Mouse (Mus musculus) CD4-positive, CD25-positive, alpha-beta regulatory T cell, adult 9 weeks (primary cell): ENCODE data around the gene Lrrc8b. TPM values are rescaled to one million over a fixed set of nuclear protein-coding genes. Genes with fewer than 3 reads are reported as not detected.

Experiments used
- polyA plus RNA-seq: library from polyadenylated mRNA; unstranded; fragments of 100-300 nt; shearing (Covaris generic); gene quantifications from one replicate; pipeline ENCODE4 v1.2.1, GENCODE M21; 2017

The Lrrc8b gene
- 1.6 TPM for polyA plus RNA-seq

DNA sequence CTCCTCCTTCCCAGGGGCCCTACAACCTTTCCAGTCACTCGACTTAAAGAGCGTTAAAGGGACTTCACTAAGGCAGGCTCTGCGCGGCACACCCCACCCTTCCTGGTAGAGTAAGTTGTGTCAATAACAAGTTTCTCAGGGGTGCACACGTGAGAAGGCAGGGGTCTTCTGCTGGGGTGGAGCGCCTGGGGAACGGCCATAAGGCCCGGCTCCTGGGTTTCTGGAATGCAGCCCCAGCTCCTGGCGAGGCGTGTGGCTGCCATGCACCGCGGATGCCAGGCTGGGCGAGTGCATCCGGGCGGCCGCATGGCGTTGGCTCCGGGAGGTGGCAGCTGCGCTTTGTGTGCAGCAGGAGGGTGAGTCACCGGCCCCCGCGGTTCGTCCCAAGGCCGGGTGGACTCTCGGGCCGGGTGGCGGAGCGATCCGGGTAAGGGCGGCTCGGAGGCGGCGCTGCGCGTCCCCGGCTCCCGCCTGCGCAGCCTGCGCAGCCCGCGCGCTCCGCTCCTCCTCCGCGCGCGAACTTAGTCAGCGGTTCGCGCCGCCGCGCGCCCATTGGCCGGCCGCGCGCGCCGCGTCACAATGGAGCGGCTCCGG, at the start of gene Lrrc8b:
TSS of gene Lrrc8b (plus strand) at position 578 of the 594 bp plus-strand sequence.

DNA sequence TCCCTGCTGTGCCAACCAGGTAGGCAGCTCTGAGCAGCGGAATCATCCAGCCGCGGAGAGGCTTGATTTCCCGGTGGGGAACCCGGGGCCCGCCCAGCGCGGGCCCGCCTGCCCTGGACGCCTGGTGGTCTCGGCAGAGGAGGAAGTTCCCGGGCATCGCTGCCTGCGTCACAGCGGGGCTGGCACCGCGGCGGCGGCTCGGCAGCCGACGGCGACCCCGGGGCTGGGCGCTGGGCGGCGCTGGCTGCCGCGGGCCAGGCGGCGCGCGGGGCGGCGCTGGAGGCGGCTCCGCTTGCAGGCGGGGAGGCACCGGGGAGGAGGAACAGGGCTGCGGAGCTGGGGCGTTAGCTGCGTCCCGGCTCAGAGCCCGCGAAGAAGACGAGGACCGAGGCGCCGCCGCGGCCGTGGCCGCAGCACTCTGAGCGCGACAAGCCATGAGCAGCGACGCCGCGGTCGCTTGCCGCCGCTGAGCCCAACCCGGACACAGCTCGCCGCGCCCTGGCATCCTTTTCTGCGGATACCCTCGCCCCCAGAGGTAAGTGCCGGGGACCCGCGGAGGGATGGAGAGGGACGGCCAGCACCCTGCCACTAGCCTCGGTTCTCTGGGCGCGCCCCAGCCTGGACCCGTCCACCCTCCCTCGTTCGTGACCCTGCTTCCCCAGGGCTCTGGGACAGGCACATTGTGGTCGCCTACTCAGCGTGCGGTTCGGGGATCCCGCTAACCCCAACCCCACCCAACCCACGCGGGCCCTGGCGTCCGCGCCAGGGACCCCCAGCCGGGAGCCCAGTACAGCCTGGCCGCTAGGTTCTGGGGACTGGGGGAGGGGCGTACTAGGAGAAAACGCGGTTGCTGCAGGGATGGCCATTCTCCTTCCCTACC, 103.8 kb downstream of the Lrrc8b start, which contains the start of gene Lrrc8c:
TSS of gene Lrrc8c (plus strand) at position 293 of the 880 bp plus-strand sequence.

Other genes with a start within 250 kb of the Lrrc8b start
- gene Gbp10, start 176.2 kb upstream of the Lrrc8b start, polyA plus RNA-seq: 105 TPM
- gene Gm43302, start 122.1 kb upstream of the Lrrc8b start, polyA plus RNA-seq: 13.1 TPM
- 239 TPM for gene Gbp6, start 122.1 kb upstream of the Lrrc8b start, polyA plus RNA-seq
- 40.4 TPM for gene Lrrc8c, start 103.6 kb downstream of the Lrrc8b start, polyA plus RNA-seq